Mouse (Mus musculus) embryo, embryonic 11.5 days (tissue): Measurements from ENCODE around the gene Gm11555.
"Not testable (repeated sequence)": the region's sequence is repeated elsewhere in the genome, so short reads cannot be mapped to it uniquely, and the experiment has no call there.

Source experiments
- DNase-seq: peaks from one replicate; pipeline ENCODE4 v3.0.0-alpha.2; 2012; ENCODE audit warnings: low read depth, low spot score

Gm11555 gene

DNA sequence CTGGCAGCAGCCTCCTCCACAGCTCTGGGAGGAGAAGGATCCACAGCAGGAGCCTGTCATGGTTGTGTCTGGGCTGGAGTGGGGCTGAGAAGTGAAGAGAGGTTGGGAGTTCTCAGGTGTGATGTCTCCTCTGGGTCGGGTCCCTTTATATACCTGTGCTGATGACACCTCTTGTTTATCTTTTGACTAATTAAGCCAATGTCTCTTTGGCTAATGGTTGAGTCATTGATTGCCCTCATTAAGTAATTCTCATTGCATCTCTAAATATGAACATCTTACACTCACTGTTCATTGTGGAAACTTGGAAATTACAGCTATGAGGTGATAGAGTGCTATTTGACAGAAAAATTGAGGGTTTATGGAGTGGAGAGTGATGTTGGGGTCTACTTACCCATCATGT is 46.8 kb downstream of the Gm11555 start, which contains the start of gene Gm11938:
TSS of gene Gm11938 (minus strand) at position 101 of the 400 bp plus-strand sequence.
- not testable (repeated sequence) for DNase-seq
